Mouse (Mus musculus): ENCODE data around the gene Insl6. TPM values are rescaled to one million over a fixed set of nuclear protein-coding genes. Genes with fewer than 3 reads are reported as not detected.

The Insl6 gene
- total RNA-seq, 2 experiments from 2014 or later: 0.39 to 0.56 TPM

GRCm38 (mm10) chr19:29294756-29295155, 30.4 kb downstream of the Insl6 start:
- DNase-seq (ENCODE audit: extremely low spot score in 1 of 2, low spot score in 1 of 2): no peak

- DNase-seq (ENCODE audit: extremely low spot score in 1 of 2, low spot score in 1 of 2): no peak
Measured at GRCm38 (mm10) chr19:29292546-29292945, 32.6 kb downstream of the Insl6 start.

- no peak for DNase-seq (ENCODE audit: extremely low spot score in 1 of 2, low spot score in 1 of 2)
Measured at GRCm38 (mm10) chr19:29291532-29291931, 33.6 kb downstream of the Insl6 start.

- DNase-seq (ENCODE audit: extremely low spot score in 1 of 2, low spot score in 1 of 2): no peak
Measured at GRCm38 (mm10) chr19:29287863-29288262, 37.3 kb downstream of the Insl6 start.

GRCm38 (mm10) chr19:29285451-29285869, 39.7 kb downstream of the Insl6 start:
- no peak for DNase-seq (ENCODE audit: extremely low spot score in 1 of 2, low spot score in 1 of 2)

- no peak for DNase-seq (ENCODE audit: extremely low spot score in 1 of 2, low spot score in 1 of 2)
Measured at GRCm38 (mm10) chr19:29278944-29279587, 46.1 kb downstream of the Insl6 start.

GRCm38 (mm10) chr19:29276414-29276813, 48.7 kb downstream of the Insl6 start:
- DNase-seq (ENCODE audit: extremely low spot score in 1 of 2, low spot score in 1 of 2): no peak

- DNase-seq (ENCODE audit: extremely low spot score in 1 of 2, low spot score in 1 of 2): no peak
Measured at GRCm38 (mm10) chr19:29272011-29272809, 52.9 kb downstream of the Insl6 start.

Other genes starting within 250 kb of the Insl6 start
- gene Rcl1, start 224.0 kb downstream of the Insl6 start, total RNA-seq (2021): 10 to 100 TPM; 17.6 to 18.8 TPM
- 10 to 100 TPM; 26.1 to 27.5 TPM for gene Jak2, start 73.5 kb downstream of the Insl6 start, total RNA-seq (2021)
- 1 to 10 TPM; 1.8 to 2.3 TPM for gene Rln1, start 9.3 kb upstream of the Insl6 start, total RNA-seq (2021)
- 10 to 100 TPM; 24.3 to 28.4 TPM for gene Plgrkt, start 42.0 kb upstream of the Insl6 start, total RNA-seq (2021)
- gene Cd274, start 42.1 kb upstream of the Insl6 start, total RNA-seq (2021): 1 to 10 TPM in 1 of 2 experiments, under 1 TPM in 1; 0.96 to 1.1 TPM
- not detected for gene Pdcd1lg2, start 85.6 kb upstream of the Insl6 start, total RNA-seq (2021)
- gene Ric1, start 196.9 kb upstream of the Insl6 start, total RNA-seq (2021): 10 to 100 TPM; 40.9 to 47.7 TPM